Mouse (Mus musculus) heart, embryonic 12.5 days (tissue): Measurements from ENCODE around the gene Efemp2. TPM values are rescaled to one million over a fixed set of nuclear protein-coding genes. Genes with fewer than 3 reads are reported as not detected.
"Not testable (repeated sequence)": the region's sequence is repeated elsewhere in the genome, so short reads cannot be mapped to it uniquely, and the experiment has no call there.

ENCODE experiments used
- ATAC-seq: fragments of 200-750 bp; cut with Nextera tagmentation; 2 replicates; pipeline ENCODE4 v1.8.0; 2017; ENCODE audit warnings: moderate TSS enrichment, moderate library complexity; ENCODE audit not compliant: insufficient number of reproducible peaks, low FRiP score
- H3K27ac ChIP-seq: fragments of 300-500 bp; sonication (generic); 2 replicates; pipeline ENCODE4 v1.5.1; 2016; ENCODE audit warnings: mild to moderate bottlenecking, moderate library complexity; ENCODE audit not compliant: poor library complexity, severe bottlenecking
- H3K27me3 ChIP-seq: fragments of 300-500 bp; sonication (generic); replicated peaks from 2 replicates; pipeline ENCODE4 v1.6.1; 2016; ENCODE audit warnings: mild to moderate bottlenecking, moderate library complexity
- H3K36me3 ChIP-seq: fragments of 300-500 bp; sonication (generic); 2 replicates; pipeline ENCODE4 v1.6.1; 2016; ENCODE audit warnings: mild to moderate bottlenecking, moderate library complexity
- H3K4me1 ChIP-seq: fragments of 300-500 bp; sonication (generic); replicated peaks from 2 replicates; pipeline ENCODE4 v1.6.1; 2016; ENCODE audit warnings: mild to moderate bottlenecking
- H3K4me2 ChIP-seq: fragments of 300-500 bp; sonication (generic); 2 replicates; pipeline ENCODE4 v1.6.1; 2016; ENCODE audit warnings: mild to moderate bottlenecking, moderate library complexity
- H3K4me3 ChIP-seq: fragments of 300-500 bp; sonication (generic); 2 replicates; pipeline ENCODE4 v1.5.1; 2016; ENCODE audit warnings: mild to moderate bottlenecking
- H3K9ac ChIP-seq: fragments of 300-500 bp; sonication (generic); 2 replicates; pipeline ENCODE4 v1.6.1; 2016; ENCODE audit warnings: mild to moderate bottlenecking, moderate library complexity
- H3K9me3 ChIP-seq: fragments of 300-500 bp; sonication (generic); replicated peaks from 2 replicates; pipeline ENCODE4 v1.6.1; 2016; ENCODE audit warnings: mild to moderate bottlenecking, moderate library complexity
- WGBS: fragments of 180-500 bp; shearing (Covaris S2); methylation state at CpG from one replicate; pipeline ENCODE4 v1.1.7; 2016; 5-methylcytosine and 5-hydroxymethylcytosine counted together
- polyA plus RNA-seq: library from polyadenylated mRNA; unstranded; fragments of >200 nt; fragmentation: Nextera tagmentation; extraction: Ambion mirVana; gene quantifications from 2 replicates; pipeline ENCODE4 v1.2.1, GENCODE M21; 2016

Gene Efemp2
- polyA plus RNA-seq, 1 experiment from 2014 or later = 70.3 TPM

GRCm38 (mm10) chr19:5481398-5481797 lies 7.6 kb downstream of the Efemp2 start:
- Histone ChIP-seq H3K4me3 (no peak overlapping the region), H3K27ac (no peak overlapping the region), H3K4me2 (no peak overlapping the region), H3K36me3 (peaks cover 89% of the 10 kb centered on the region), H3K9ac (no peak overlapping the region), H3K27me3 (no peaks in the 10 kb centered on the region), H3K4me1 (peaks cover 10% of the 10 kb centered on the region), H3K9me3 (no peaks in the 10 kb centered on the region)
- no peak for ATAC-seq
- WGBS = 85% methylated on average over 10 of the region's 10 CpGs

GRCm38 (mm10) chr19:5483386-5484359 lies 9.9 kb downstream of the Efemp2 start:
- WGBS = 88% methylated on average over 19 of the region's 19 CpGs
- no peaks in the 10 kb centered on the region for H3K27me3 ChIP-seq
- no peak overlapping the region for H3K27ac ChIP-seq
- H3K4me2 ChIP-seq = no peak overlapping the region
- H3K4me1 ChIP-seq = peaks cover 17% of the 10 kb centered on the region
- ATAC-seq = no peak
- H3K9me3 ChIP-seq = no peaks in the 10 kb centered on the region
- 0 out of 2 replicates have a peak overlapping the region, but pooled peaks have one; percentile 4 for H3K9ac ChIP-seq
- peaks cover 77% of the 10 kb centered on the region for H3K36me3 ChIP-seq
- H3K4me3 ChIP-seq = no peak overlapping the region

- 85% methylated on average over 5 of the region's 5 CpGs for WGBS
- Histone ChIP-seq H3K4me3 (no peak overlapping the region), H3K9me3 (no peaks in the 10 kb centered on the region), H3K27ac (no peak overlapping the region), H3K27me3 (no peaks in the 10 kb centered on the region), H3K4me2 (no peak overlapping the region), H3K9ac (0 out of 2 replicates have a peak overlapping the region, but pooled peaks have one; percentile 4), H3K4me1 (peaks cover 17% of the 10 kb centered on the region), H3K36me3 (peaks cover 71% of the 10 kb centered on the region)
- ATAC-seq = no peak
These were observed 10.7 kb downstream of the Efemp2 start for GRCm38 (mm10) chr19:5484496-5484895.

- 92% methylated on average over 8 of the region's 8 CpGs for WGBS
- Histone ChIP-seq H3K9ac (no peak overlapping the region), H3K4me2 (no peak overlapping the region), H3K9me3 (no peaks in the 10 kb centered on the region), H3K27me3 (no peaks in the 10 kb centered on the region), H3K36me3 (peaks cover 62% of the 10 kb centered on the region), H3K4me3 (no peak overlapping the region), H3K27ac (no peak overlapping the region), H3K4me1 (peaks cover 17% of the 10 kb centered on the region)
- ATAC-seq = no peak
These were observed 11.6 kb downstream of the Efemp2 start for GRCm38 (mm10) chr19:5485371-5485770.

- 0 out of 2 replicates have a peak overlapping the region, but pooled peaks have one; percentile 4 for H3K9ac ChIP-seq
- no peak overlapping the region for H3K4me3 ChIP-seq
- peaks cover 17% of the 10 kb centered on the region for H3K4me1 ChIP-seq
- 91% methylated on average over 7 of the region's 7 CpGs for WGBS
- H3K36me3 ChIP-seq = peaks cover 58% of the 10 kb centered on the region
- ATAC-seq = no peak
- H3K9me3 ChIP-seq = no peaks in the 10 kb centered on the region
- H3K27ac ChIP-seq = no peak overlapping the region
- H3K27me3 ChIP-seq = no peaks in the 10 kb centered on the region
- no peak overlapping the region for H3K4me2 ChIP-seq
These were observed 12.1 kb downstream of the Efemp2 start for GRCm38 (mm10) chr19:5485821-5486220.

- Histone ChIP-seq H3K27ac (no peak overlapping the region), H3K4me1 (peaks cover 17% of the 10 kb centered on the region), H3K4me3 (no peak overlapping the region), H3K27me3 (no peaks in the 10 kb centered on the region), H3K36me3 (peaks cover 53% of the 10 kb centered on the region), H3K9me3 (no peaks in the 10 kb centered on the region), H3K9ac (no peak overlapping the region), H3K4me2 (no peak overlapping the region)
- WGBS = 86% methylated on average over 8 of the region's 8 CpGs
- no peak for ATAC-seq
These were observed 12.5 kb downstream of the Efemp2 start for GRCm38 (mm10) chr19:5486286-5486685.

GRCm38 (mm10) chr19:5486771-5487170 lies 13.0 kb downstream of the Efemp2 start:
- ATAC-seq = no peak
- Histone ChIP-seq H3K27ac (no peak overlapping the region), H3K36me3 (peaks cover 48% of the 10 kb centered on the region), H3K9ac (0 out of 2 replicates have a peak overlapping the region, but pooled peaks have one; percentile 32), H3K4me2 (peak overlapping the region; percentile 84), H3K4me3 (peak overlapping the region; percentile 50; the same call in 1 of the 2 replicates), H3K27me3 (no peaks in the 10 kb centered on the region), H3K4me1 (peaks cover 17% of the 10 kb centered on the region), H3K9me3 (no peaks in the 10 kb centered on the region)
- 85% methylated on average over 4 of the region's 4 CpGs for WGBS

GRCm38 (mm10) chr19:5487768-5488550 lies 14.2 kb downstream of the Efemp2 start, which contains the start of gene Mus81:
Gene Mus81 (minus strand): TSS chr19:5488402.
- H3K9me3 ChIP-seq = no peaks in the 10 kb centered on the region
- ATAC-seq = peak; percentile 78
- H3K27me3 ChIP-seq = no peaks in the 10 kb centered on the region
- peak within 1 kb of the TSS; percentile 84 for H3K4me2 ChIP-seq
- peaks cover 29% of the 10 kb centered on the region for H3K4me1 ChIP-seq
- peak within 1 kb of the TSS; percentile 50 for H3K4me3 ChIP-seq
- WGBS = under 1% methylated on average over 39 of the region's 39 CpGs
- peak within 1 kb of the TSS; percentile 100 for H3K27ac ChIP-seq
- peaks cover 45% of the 10 kb centered on the region for H3K36me3 ChIP-seq
- H3K9ac ChIP-seq = peak within 1 kb of the TSS; percentile 79

- Histone ChIP-seq H3K4me2 (peak overlapping the region; percentile 84), H3K36me3 (peaks cover 45% of the 10 kb centered on the region), H3K9ac (peak overlapping the region; percentile 67), H3K4me3 (peak overlapping the region; percentile 50), H3K27me3 (no peaks in the 10 kb centered on the region), H3K27ac (peak overlapping the region; percentile 100), H3K4me1 (peaks cover 35% of the 10 kb centered on the region), H3K9me3 (no peaks in the 10 kb centered on the region)
- peak; percentile 88 for ATAC-seq
- under 1% methylated on average over 26 of the region's 26 CpGs for WGBS
These were observed 15.3 kb downstream of the Efemp2 start for GRCm38 (mm10) chr19:5488878-5489571.

- H3K9me3 ChIP-seq, ATAC-seq, H3K4me2 ChIP-seq, H3K27me3 ChIP-seq, H3K4me3 ChIP-seq, H3K9ac ChIP-seq: not testable (repeated sequence)
- Histone ChIP-seq H3K4me1 (peaks cover 39% of the 10 kb centered on the region), H3K36me3 (peaks cover 45% of the 10 kb centered on the region), H3K27ac (peak overlapping the region; percentile 100)
- WGBS = 52% methylated on average over 10 of the region's 10 CpGs
These were observed 16.0 kb downstream of the Efemp2 start for GRCm38 (mm10) chr19:5489721-5490120.
